Mouse (Mus musculus): Measurements from ENCODE around the gene Ttc7. TPM values are rescaled to one million over a fixed set of nuclear protein-coding genes. Genes with fewer than 3 reads are reported as not detected.

Gene Ttc7
- polyA plus RNA-seq, 1 experiment from 2014 or later: 22.0 TPM

GRCm38 (mm10) chr17:87306746-87307145, 24.1 kb downstream of the Ttc7 start:
- no peak overlapping the region for H3K4me3 ChIP-seq (replicated peaks)
- no peaks in the 10 kb centered on the region for H3K36me3 ChIP-seq
- H3K27me3 ChIP-seq (replicated peaks): no peaks in the 10 kb centered on the region
- H3K4me2 ChIP-seq (replicated peaks): no peak overlapping the region
- 0 out of 2 replicates have a peak overlapping the region, but pooled peaks have one; percentile 18 for H3K27ac ChIP-seq
- H3K9me3 ChIP-seq: no peaks in the 10 kb centered on the region
- WGBS: 63% methylated on average over 8 of the region's 8 CpGs
- peak; percentile 53 for ATAC-seq
- H3K4me1 ChIP-seq (replicated peaks): peaks cover 9% of the 10 kb centered on the region
- 0 out of 2 replicates have a peak overlapping the region, but pooled peaks have one; percentile 0 for H3K9ac ChIP-seq

GRCm38 (mm10) chr17:87309073-87309788, 26.5 kb downstream of the Ttc7 start:
- Histone ChIP-seq H3K4me3 (replicated peaks) (no peak overlapping the region), H3K27me3 (replicated peaks) (no peaks in the 10 kb centered on the region), H3K27ac (no peak overlapping the region), H3K36me3 (no peaks in the 10 kb centered on the region), H3K9ac (no peak overlapping the region; the same call in 1 of the 2 replicates), H3K9me3 (no peaks in the 10 kb centered on the region), H3K4me1 (replicated peaks) (peaks cover 19% of the 10 kb centered on the region), H3K4me2 (replicated peaks) (no peak overlapping the region)
- ATAC-seq: no peak
- WGBS: 71% methylated on average over 12 of the region's 12 CpGs

GRCm38 (mm10) chr17:87310497-87310896, 27.8 kb downstream of the Ttc7 start:
- Histone ChIP-seq H3K9me3 (no peaks in the 10 kb centered on the region), H3K36me3 (no peaks in the 10 kb centered on the region), H3K4me2 (replicated peaks) (no peak overlapping the region), H3K4me3 (replicated peaks) (no peak overlapping the region), H3K27me3 (replicated peaks) (no peaks in the 10 kb centered on the region), H3K9ac (no peak overlapping the region), H3K4me1 (replicated peaks) (peaks cover 27% of the 10 kb centered on the region), H3K27ac (no peak overlapping the region)
- 87% methylated on average over 7 of the region's 7 CpGs for WGBS
- no peak for ATAC-seq

GRCm38 (mm10) chr17:87312351-87312750, 29.7 kb downstream of the Ttc7 start:
- peaks cover 27% of the 10 kb centered on the region for H3K4me1 ChIP-seq (replicated peaks)
- H3K9ac ChIP-seq: no peak overlapping the region
- H3K36me3 ChIP-seq: no peaks in the 10 kb centered on the region
- WGBS: 70% methylated on average over 12 of the region's 12 CpGs
- no peak overlapping the region for H3K4me3 ChIP-seq (replicated peaks)
- peak overlapping the region; percentile 60 for H3K27ac ChIP-seq
- H3K4me2 ChIP-seq (replicated peaks): no peak overlapping the region
- no peaks in the 10 kb centered on the region for H3K9me3 ChIP-seq
- ATAC-seq: peak; percentile 6; the same call in 1 of the 2 replicates
- no peaks in the 10 kb centered on the region for H3K27me3 ChIP-seq (replicated peaks)

GRCm38 (mm10) chr17:87312924-87313870, 30.5 kb downstream of the Ttc7 start:
- Histone ChIP-seq H3K36me3 (no peaks in the 10 kb centered on the region), H3K9ac (no peak overlapping the region), H3K9me3 (no peaks in the 10 kb centered on the region), H3K4me2 (replicated peaks) (peak overlapping the region; percentile 15), H3K27ac (peak overlapping the region; percentile 60; the same call in 1 of the 2 replicates), H3K4me1 (replicated peaks) (peaks cover 27% of the 10 kb centered on the region), H3K4me3 (replicated peaks) (no peak overlapping the region), H3K27me3 (replicated peaks) (no peaks in the 10 kb centered on the region)
- 36% methylated on average over 18 of the region's 18 CpGs for WGBS
- peak; percentile 60; the same call in 1 of the 2 replicates for ATAC-seq

GRCm38 (mm10) chr17:87314121-87314520, 31.4 kb downstream of the Ttc7 start:
- Histone ChIP-seq H3K4me1 (replicated peaks) (peaks cover 27% of the 10 kb centered on the region), H3K27me3 (replicated peaks) (no peaks in the 10 kb centered on the region), H3K9ac (no peak overlapping the region), H3K4me2 (replicated peaks) (no peak overlapping the region), H3K27ac (no peak overlapping the region), H3K4me3 (replicated peaks) (no peak overlapping the region), H3K36me3 (no peaks in the 10 kb centered on the region), H3K9me3 (no peaks in the 10 kb centered on the region)
- no peak for ATAC-seq
- WGBS: 75% methylated on average over 8 of the region's 8 CpGs

GRCm38 (mm10) chr17:87314530-87314946, 31.9 kb downstream of the Ttc7 start:
- Histone ChIP-seq H3K9me3 (no peaks in the 10 kb centered on the region), H3K36me3 (no peaks in the 10 kb centered on the region), H3K27me3 (replicated peaks) (no peaks in the 10 kb centered on the region), H3K9ac (no peak overlapping the region), H3K4me2 (replicated peaks) (peak overlapping the region; percentile 45; the same call in 1 of the 2 replicates), H3K4me1 (replicated peaks) (peaks cover 27% of the 10 kb centered on the region), H3K4me3 (replicated peaks) (no peak overlapping the region), H3K27ac (no peak overlapping the region)
- 69% methylated on average over 5 of the region's 5 CpGs for WGBS
- peak; percentile 31 for ATAC-seq

GRCm38 (mm10) chr17:87315021-87315531, 32.4 kb downstream of the Ttc7 start:
- 14% methylated on average over 9 of the region's 9 CpGs for WGBS
- peak overlapping the region; percentile 45 for H3K4me2 ChIP-seq (replicated peaks)

GRCm38 (mm10) chr17:87315891-87316763, 33.4 kb downstream of the Ttc7 start:
- no peak for ATAC-seq
- 78% methylated on average over 23 of the region's 23 CpGs for WGBS
- Histone ChIP-seq H3K27me3 (replicated peaks) (no peaks in the 10 kb centered on the region), H3K36me3 (no peaks in the 10 kb centered on the region), H3K9ac (no peak overlapping the region), H3K4me1 (replicated peaks) (peaks cover 27% of the 10 kb centered on the region), H3K27ac (no peak overlapping the region), H3K4me3 (replicated peaks) (no peak overlapping the region), H3K4me2 (replicated peaks) (no peak overlapping the region), H3K9me3 (no peaks in the 10 kb centered on the region)

More at GRCm38 (mm10) chr17:87315021-87315531, 32.4 kb downstream of the Ttc7 start:
- Histone ChIP-seq H3K9me3 (no peaks in the 10 kb centered on the region), H3K27ac (no peak overlapping the region), H3K4me1 (replicated peaks) (peaks cover 27% of the 10 kb centered on the region), H3K27me3 (replicated peaks) (no peaks in the 10 kb centered on the region), H3K9ac (no peak overlapping the region), H3K36me3 (no peaks in the 10 kb centered on the region), H3K4me3 (replicated peaks) (no peak overlapping the region)
- ATAC-seq: peak; percentile 65

- WGBS: 31% methylated on average over 6 of the region's 6 CpGs
- H3K4me1 ChIP-seq (replicated peaks): peaks cover 25% of the 10 kb centered on the region
- no peak overlapping the region for H3K9ac ChIP-seq
- no peak overlapping the region for H3K4me3 ChIP-seq (replicated peaks)
- no peaks in the 10 kb centered on the region for H3K9me3 ChIP-seq
- H3K27ac ChIP-seq: no peak overlapping the region
- no peaks in the 10 kb centered on the region for H3K27me3 ChIP-seq (replicated peaks)
- no peak for ATAC-seq
- H3K36me3 ChIP-seq: 0 out of 2 replicates have a peak, but pooled peaks cover 3% of the 10 kb centered on the region
- no peak overlapping the region for H3K4me2 ChIP-seq (replicated peaks)
Observed at GRCm38 (mm10) chr17:87317271-87317670, 34.6 kb downstream of the Ttc7 start.

- H3K4me1 ChIP-seq (replicated peaks): peaks cover 21% of the 10 kb centered on the region
- no peak overlapping the region for H3K27ac ChIP-seq
- H3K4me3 ChIP-seq (replicated peaks): no peak overlapping the region
- no peaks in the 10 kb centered on the region for H3K27me3 ChIP-seq (replicated peaks)
- H3K9ac ChIP-seq: no peak overlapping the region
- ATAC-seq: no peak
- H3K36me3 ChIP-seq: peaks cover 7% of the 10 kb centered on the region; the same call in 1 of the 2 replicates
- WGBS: 73% methylated on average over 9 of the region's 9 CpGs
- H3K9me3 ChIP-seq: no peaks in the 10 kb centered on the region
- no peak overlapping the region for H3K4me2 ChIP-seq (replicated peaks)
Observed at GRCm38 (mm10) chr17:87317947-87318346, 35.3 kb downstream of the Ttc7 start.
